Mouse (Mus musculus): Measurements from ENCODE around the gene Bcl2. TPM values are rescaled to one million over a fixed set of nuclear protein-coding genes. Genes with fewer than 3 reads are reported as not detected.

Bcl2 gene
- polyA plus RNA-seq, 1 experiment from 2014 or later: 18.4 TPM

DNA sequence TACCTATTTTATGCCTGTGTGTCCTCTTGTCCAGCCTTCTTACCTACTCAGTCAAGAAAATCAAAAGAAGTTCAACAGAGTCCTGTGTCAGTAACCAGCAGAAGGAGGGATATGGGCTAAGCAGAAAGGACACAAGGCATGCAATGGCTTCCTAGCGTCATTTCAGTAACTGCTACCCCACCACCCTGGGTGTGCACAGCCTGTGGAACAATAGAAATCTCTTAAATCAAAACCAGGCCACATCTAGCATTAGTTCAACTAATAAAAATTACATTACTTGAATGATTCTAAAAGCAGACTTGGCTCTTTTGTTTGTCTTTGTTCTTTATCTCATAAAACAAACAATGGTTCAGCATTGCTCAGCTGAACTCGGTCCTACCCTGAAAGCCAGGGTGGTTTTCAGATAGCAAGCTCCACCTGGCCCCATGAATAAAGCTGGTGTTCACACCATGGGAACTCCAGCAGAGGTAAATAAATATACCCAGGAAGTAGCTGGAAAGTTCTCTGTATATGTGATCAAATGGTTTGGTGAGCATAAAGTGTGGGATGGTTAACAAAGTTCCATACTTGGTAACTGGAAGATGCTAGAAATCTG lies 122.8 kb downstream of the Bcl2 start:
- no peak for ATAC-seq (ENCODE audit: low FRiP score, low read depth)
- WGBS: 38% methylated on average over 2 of the region's 2 CpGs

DNA sequence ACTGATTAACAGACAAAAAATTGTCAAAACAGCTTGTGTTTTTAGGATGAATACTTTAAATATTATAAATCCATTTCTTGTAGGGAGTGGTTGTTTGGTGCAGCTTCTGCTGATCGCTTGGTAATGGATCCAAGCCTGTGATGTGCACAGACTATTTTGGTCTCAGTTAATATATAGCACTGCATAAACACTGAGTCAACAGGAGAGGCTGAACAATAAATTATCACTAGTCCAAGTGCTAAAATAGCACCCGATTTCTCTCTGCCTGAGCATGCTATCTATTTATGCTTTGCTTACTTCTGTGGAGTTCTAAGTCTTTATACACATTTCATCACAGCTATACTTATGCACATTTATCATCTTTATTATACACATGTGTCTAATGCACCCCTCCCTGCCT lies 124.9 kb downstream of the Bcl2 start:
- 73% methylated on average over 2 of the region's 2 CpGs for WGBS
- H3K36me3 ChIP-seq: no peaks in the 10 kb centered on the region
- 0 out of 2 replicates have a peak, but pooled peaks cover 2% of the 10 kb centered on the region for H3K4me1 ChIP-seq (replicated peaks)
- no peak overlapping the region for H3K9ac ChIP-seq
- H3K4me3 ChIP-seq: no peak overlapping the region
- H3K27me3 ChIP-seq: no peaks in the 10 kb centered on the region
- ATAC-seq (ENCODE audit: low FRiP score, low read depth): no peak
- no peak overlapping the region for H3K27ac ChIP-seq (replicated peaks)
- H3K9me3 ChIP-seq: no peaks in the 10 kb centered on the region
- no peak overlapping the region for H3K4me2 ChIP-seq

More for the DNA sequence above, 122.8 kb downstream of the Bcl2 start:
- H3K4me1 ChIP-seq (replicated peaks): no peaks in the 10 kb centered on the region
- H3K9ac ChIP-seq: no peak overlapping the region
- H3K36me3 ChIP-seq: no peaks in the 10 kb centered on the region
- H3K4me2 ChIP-seq: no peak overlapping the region
- no peak overlapping the region for H3K4me3 ChIP-seq
- H3K9me3 ChIP-seq: no peaks in the 10 kb centered on the region
- no peak overlapping the region for H3K27ac ChIP-seq (replicated peaks)
- H3K27me3 ChIP-seq: no peaks in the 10 kb centered on the region

DNA sequence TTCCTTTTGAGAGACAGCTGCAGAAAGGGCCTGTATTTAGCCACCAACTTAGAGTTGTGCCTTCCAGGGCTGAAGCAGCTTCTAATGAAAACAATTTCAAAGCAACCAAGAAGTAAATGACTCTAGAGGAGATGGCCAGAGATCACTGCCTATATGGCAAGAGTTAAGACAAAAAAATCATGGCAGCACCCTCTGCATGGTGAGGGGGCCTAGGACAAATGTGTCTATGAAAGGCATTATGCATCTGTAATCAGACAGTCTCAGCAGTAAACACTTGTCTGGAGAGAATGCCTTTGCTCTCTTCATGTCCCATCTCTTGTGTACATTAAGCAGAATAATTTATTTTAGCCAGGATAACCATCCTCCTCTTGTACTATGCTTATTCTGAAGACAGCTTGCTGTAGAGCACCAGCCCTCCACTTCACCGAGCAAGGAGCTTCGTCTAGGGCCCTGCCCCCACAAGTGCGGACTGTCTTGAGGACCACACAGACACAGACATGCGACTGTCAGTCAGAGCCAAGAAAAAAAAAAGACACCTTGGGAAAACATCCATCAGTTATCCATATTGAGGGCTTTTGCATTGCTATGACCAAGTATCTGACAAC lies 126.1 kb downstream of the Bcl2 start:
- H3K9ac ChIP-seq: no peak overlapping the region
- H3K27me3 ChIP-seq: no peaks in the 10 kb centered on the region
- no peak for ATAC-seq (ENCODE audit: low FRiP score, low read depth)
- H3K27ac ChIP-seq (replicated peaks): no peak overlapping the region
- H3K4me2 ChIP-seq: no peak overlapping the region
- no peaks in the 10 kb centered on the region for H3K36me3 ChIP-seq
- WGBS: 91% methylated on average over 4 of the region's 4 CpGs
- H3K9me3 ChIP-seq: no peaks in the 10 kb centered on the region
- H3K4me1 ChIP-seq (replicated peaks): 0 out of 2 replicates have a peak, but pooled peaks cover 12% of the 10 kb centered on the region
- H3K4me3 ChIP-seq: no peak overlapping the region

DNA sequence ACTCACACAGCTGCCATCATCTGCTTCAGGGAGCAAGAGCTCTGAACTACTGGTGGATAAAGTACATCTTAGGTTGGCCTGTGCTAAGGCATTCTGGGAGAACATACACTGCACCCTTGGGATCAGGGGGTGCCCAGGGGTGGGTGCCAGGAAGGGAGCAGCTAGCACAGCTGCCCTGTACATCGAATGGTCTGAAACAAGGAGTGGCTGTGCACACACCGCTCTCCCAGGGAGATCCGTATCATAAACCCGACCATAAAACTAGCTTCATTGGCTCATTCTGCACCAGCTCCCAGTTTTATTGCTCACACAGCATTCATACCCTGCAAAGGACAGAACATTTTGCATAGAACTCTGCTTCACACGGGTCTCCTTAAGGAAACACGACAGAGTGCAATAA lies 127.3 kb downstream of the Bcl2 start:
- Histone ChIP-seq H3K36me3 (no peaks in the 10 kb centered on the region), H3K4me3 (no peak overlapping the region), H3K27ac (replicated peaks) (no peak overlapping the region), H3K27me3 (no peaks in the 10 kb centered on the region), H3K9me3 (no peaks in the 10 kb centered on the region), H3K4me2 (no peak overlapping the region), H3K4me1 (replicated peaks) (0 out of 2 replicates have a peak, but pooled peaks cover 15% of the 10 kb centered on the region), H3K9ac (no peak overlapping the region)
- ATAC-seq (ENCODE audit: low FRiP score, low read depth): no peak
- WGBS: 82% methylated on average over 6 of the region's 6 CpGs

DNA sequence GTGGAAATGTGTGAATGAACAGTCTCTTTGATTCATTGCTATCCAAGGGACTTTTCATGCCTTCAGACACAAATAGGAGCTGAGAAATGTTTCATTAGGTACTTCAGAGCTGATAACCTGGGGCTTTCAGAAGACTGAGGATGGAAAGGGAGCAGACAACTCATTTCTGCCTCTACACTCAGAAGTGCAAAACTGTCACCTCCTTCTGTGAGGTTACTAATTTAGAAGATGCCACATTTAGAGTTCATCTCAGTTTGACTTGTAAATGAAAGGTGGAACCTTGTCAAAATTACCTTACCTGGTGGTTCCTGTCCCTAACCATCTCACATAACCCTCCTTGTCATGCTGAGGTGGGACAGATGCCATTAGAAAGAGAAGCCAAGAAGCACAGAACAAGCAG lies 128.7 kb downstream of the Bcl2 start:
- Histone ChIP-seq H3K9me3 (no peaks in the 10 kb centered on the region), H3K27ac (replicated peaks) (peak overlapping the region; percentile 73), H3K4me1 (replicated peaks) (0 out of 2 replicates have a peak, but pooled peaks cover 15% of the 10 kb centered on the region), H3K9ac (no peak overlapping the region), H3K36me3 (no peaks in the 10 kb centered on the region), H3K27me3 (no peaks in the 10 kb centered on the region), H3K4me2 (no peak overlapping the region), H3K4me3 (no peak overlapping the region)
- ATAC-seq (ENCODE audit: low FRiP score, low read depth): no peak

DNA sequence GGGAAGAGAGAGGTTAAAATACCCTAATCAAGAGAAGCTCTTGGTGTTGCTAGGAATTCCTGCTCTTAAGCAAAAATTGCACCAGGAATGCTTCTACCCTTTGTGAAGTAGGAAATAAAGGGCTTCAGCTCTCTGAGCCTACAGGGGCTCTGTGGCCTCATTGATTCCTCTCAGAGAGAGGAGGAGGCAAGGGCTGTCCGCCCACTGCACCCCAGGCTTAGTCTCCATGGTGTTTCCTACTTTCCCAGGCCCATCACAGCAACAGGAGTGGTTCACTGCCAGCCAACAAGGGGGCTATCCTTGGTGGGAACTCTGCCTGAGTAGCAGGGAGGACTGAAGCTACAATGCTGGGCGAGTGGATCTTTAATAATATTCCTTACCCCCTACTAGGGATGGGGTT lies 129.2 kb downstream of the Bcl2 start:
- H3K27me3 ChIP-seq: no peaks in the 10 kb centered on the region
- H3K36me3 ChIP-seq: no peaks in the 10 kb centered on the region
- H3K4me3 ChIP-seq: no peak overlapping the region
- peak; percentile 88 for ATAC-seq (ENCODE audit: low FRiP score, low read depth)
- 61% methylated on average over 2 of the region's 2 CpGs for WGBS
- no peak overlapping the region for H3K9ac ChIP-seq
- H3K4me2 ChIP-seq: no peak overlapping the region
- H3K9me3 ChIP-seq: no peaks in the 10 kb centered on the region
- H3K4me1 ChIP-seq (replicated peaks): 0 out of 2 replicates have a peak, but pooled peaks cover 15% of the 10 kb centered on the region
- H3K27ac ChIP-seq (replicated peaks): peak overlapping the region; percentile 73

DNA sequence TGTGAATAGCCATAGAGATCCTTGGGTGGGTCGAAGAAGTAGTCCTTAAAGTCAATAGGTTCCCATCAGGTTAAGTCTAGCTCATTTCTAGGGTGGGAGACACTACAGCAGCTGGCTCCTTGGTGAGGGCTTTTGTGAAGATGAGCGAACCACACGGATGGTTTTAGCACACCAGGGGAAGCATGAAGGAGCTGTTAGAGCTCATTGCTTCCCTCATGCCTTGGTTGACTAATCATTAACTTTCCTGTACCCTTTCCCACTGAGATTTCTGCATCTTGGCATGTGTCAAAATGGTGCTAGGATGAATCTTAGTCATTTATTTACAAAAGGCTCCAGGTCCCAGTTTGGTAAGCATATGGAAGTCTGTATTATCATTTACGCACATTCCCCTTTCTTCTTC lies 129.8 kb downstream of the Bcl2 start:
- Histone ChIP-seq H3K4me1 (replicated peaks) (0 out of 2 replicates have a peak, but pooled peaks cover 15% of the 10 kb centered on the region), H3K4me3 (no peak overlapping the region), H3K27me3 (no peaks in the 10 kb centered on the region), H3K27ac (replicated peaks) (peak overlapping the region; percentile 35), H3K9me3 (no peaks in the 10 kb centered on the region), H3K4me2 (no peak overlapping the region), H3K36me3 (no peaks in the 10 kb centered on the region), H3K9ac (no peak overlapping the region)
- no peak for ATAC-seq (ENCODE audit: low FRiP score, low read depth)
- 61% methylated on average over 4 of the region's 4 CpGs for WGBS

DNA sequence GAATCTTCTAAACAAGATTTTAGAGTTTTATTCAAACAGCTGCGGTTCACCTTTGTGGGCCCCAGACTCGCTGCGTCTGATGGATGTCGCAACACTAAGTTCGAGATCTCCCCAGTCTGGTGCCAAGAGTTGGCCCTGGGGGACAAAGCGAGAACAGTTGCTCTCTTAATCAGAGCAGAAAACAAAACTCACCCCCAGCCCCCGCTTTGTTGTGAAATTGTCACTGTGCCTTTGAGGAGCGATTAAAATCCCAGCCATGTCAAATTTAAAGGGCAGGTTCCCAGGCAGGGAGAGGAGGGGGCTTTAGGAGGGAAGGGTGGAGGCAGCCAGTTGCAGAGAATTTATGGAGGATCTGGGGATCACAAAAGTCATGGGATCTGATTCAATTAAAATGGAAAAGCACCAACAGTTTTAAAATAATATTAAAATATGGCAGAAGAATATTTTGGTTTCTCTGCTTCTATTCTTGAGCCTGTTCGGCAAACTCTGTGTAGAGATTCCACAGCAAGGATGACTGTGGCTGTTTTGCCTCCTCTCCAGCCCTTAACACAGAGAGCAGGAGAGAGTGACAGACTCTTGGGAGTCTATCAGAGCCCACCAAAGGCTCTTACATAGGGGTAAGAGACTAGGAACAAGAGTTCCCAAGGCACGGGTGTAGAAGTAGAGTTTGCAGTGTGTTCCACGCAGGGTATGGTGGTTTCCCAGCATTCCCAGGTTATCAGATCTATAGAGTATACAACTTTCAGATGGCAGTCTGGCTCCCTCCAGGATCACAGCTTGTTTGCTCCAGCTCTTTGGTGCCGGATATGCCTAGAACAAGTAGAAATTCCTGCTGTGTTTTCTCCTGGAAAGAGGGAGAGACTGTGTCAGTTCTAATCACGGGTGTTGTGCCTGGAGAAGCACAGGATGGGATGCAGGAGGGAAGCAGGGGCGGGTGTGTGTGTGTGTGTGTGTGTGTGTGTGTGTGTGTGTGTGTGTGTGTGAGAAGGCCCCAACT lies 130.5 kb downstream of the Bcl2 start:
- Histone ChIP-seq H3K27me3 (no peaks in the 10 kb centered on the region), H3K4me3 (no peak overlapping the region), H3K9ac (no peak overlapping the region), H3K27ac (replicated peaks) (peak overlapping the region; percentile 35), H3K9me3 (no peaks in the 10 kb centered on the region), H3K4me2 (no peak overlapping the region), H3K36me3 (no peaks in the 10 kb centered on the region), H3K4me1 (replicated peaks) (0 out of 2 replicates have a peak, but pooled peaks cover 15% of the 10 kb centered on the region)
- ATAC-seq (ENCODE audit: low FRiP score, low read depth): 0 out of 2 replicates have a peak, but pooled peaks have one; percentile 35
- 41% methylated on average over 14 of the region's 14 CpGs for WGBS

DNA sequence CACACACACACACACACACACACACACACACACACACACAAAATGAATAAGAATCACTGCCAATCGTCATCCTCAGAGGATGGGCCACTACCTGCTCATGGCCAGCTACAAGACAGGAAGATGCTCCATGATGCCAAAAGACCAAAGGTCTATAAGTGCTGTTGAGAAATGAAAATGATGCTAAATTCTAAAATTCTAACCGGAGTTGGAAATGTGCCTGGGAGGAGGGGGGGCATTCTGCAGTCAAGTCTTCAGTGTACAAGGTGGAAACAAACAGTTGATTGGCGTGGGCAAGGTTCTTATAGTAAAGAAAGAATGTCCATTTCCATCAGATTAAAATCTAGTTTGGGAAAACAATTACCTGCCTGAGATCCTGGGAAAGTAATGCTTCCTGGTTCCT lies 131.3 kb downstream of the Bcl2 start:
- Histone ChIP-seq H3K27ac (replicated peaks) (0 out of 2 replicates have a peak overlapping the region, but pooled peaks have one; percentile 16), H3K4me1 (replicated peaks) (0 out of 2 replicates have a peak, but pooled peaks cover 15% of the 10 kb centered on the region), H3K4me2 (no peak overlapping the region), H3K4me3 (no peak overlapping the region), H3K27me3 (no peaks in the 10 kb centered on the region), H3K36me3 (no peaks in the 10 kb centered on the region), H3K9ac (no peak overlapping the region), H3K9me3 (no peaks in the 10 kb centered on the region)
- ATAC-seq (ENCODE audit: low FRiP score, low read depth): no peak
- WGBS: 70% methylated on average over 3 of the region's 3 CpGs

DNA sequence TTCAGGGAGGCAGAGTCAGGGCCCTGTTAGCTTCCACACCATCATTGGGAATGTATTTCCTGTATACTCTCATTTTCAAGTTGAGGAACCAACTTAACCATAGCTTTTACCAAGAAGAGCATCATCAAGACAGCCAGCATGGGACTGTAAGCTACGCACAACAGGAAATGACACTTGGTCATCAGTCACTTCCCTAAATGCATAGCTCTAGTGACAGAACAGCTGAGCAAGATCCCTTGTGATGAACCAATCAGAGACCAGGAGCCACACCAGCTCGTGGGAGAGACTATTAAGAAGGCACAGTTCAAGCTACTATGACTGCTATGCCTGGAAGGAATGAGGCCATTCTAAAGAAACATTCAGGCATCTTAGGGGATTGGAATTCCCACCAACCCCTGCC lies 132.3 kb downstream of the Bcl2 start:
- WGBS: 61% methylated on average over 2 of the region's 2 CpGs
- Histone ChIP-seq H3K27me3 (no peaks in the 10 kb centered on the region), H3K4me1 (replicated peaks) (0 out of 2 replicates have a peak, but pooled peaks cover 15% of the 10 kb centered on the region), H3K4me2 (no peak overlapping the region), H3K4me3 (no peak overlapping the region), H3K27ac (replicated peaks) (no peak overlapping the region), H3K9me3 (no peaks in the 10 kb centered on the region), H3K9ac (no peak overlapping the region), H3K36me3 (no peaks in the 10 kb centered on the region)
- ATAC-seq (ENCODE audit: low FRiP score, low read depth): no peak

DNA sequence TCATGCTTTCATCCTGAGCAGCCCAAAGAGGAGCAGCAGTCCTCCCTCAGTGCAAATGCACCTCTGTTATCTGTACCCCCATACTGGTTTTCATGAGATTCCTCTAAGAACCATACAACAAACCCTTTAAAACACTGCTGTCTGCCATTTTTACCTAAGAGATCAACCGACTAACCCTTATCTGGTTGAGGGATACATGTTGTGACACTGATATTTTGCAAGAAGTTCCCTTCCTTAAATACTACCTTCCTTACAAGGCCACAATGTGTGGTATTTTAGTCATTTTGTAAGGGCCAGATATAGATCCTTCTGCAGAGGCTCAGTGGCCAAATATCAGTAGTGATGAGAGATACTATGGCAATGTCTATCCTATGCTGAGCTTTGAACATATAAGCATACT lies 134.3 kb downstream of the Bcl2 start:
- no peak for ATAC-seq (ENCODE audit: low FRiP score, low read depth)
- H3K4me1 ChIP-seq (replicated peaks): 0 out of 2 replicates have a peak, but pooled peaks cover 15% of the 10 kb centered on the region
- no peak overlapping the region for H3K4me3 ChIP-seq
- H3K27ac ChIP-seq (replicated peaks): no peak overlapping the region
- H3K9ac ChIP-seq: no peak overlapping the region
- H3K36me3 ChIP-seq: no peaks in the 10 kb centered on the region
- no peaks in the 10 kb centered on the region for H3K27me3 ChIP-seq
- no peak overlapping the region for H3K4me2 ChIP-seq
- H3K9me3 ChIP-seq: no peaks in the 10 kb centered on the region
- WGBS: 94% methylated on average over 1 of the region's 1 CpGs

DNA sequence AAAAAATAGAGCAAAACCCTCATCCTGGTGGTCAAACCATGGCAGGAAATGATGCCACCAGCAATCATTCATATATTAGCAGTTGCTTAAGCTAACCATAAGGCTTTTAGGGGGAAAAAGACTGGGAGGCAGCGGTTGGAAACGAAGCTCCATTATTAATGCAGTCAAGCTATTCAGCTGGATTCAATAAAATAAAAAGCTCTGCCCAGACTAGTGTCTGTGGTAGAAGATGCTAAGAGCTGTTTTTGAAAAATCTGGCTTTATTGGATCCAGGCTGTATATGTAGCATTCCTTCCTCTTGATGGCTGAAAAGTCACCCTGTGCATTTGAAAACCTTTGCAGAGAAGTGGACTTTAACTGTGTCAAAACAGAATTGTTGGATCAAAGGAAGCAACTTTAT lies 141.6 kb downstream of the Bcl2 start:
- WGBS: 69% methylated on average over 2 of the region's 2 CpGs
- H3K4me3 ChIP-seq: no peak overlapping the region

More for the DNA sequence above, 141.6 kb downstream of the Bcl2 start:
- Histone ChIP-seq H3K9me3 (no peaks in the 10 kb centered on the region), H3K27me3 (no peaks in the 10 kb centered on the region), H3K27ac (replicated peaks) (no peak overlapping the region), H3K9ac (no peak overlapping the region), H3K4me2 (no peak overlapping the region), H3K4me1 (replicated peaks) (no peaks in the 10 kb centered on the region), H3K36me3 (no peaks in the 10 kb centered on the region)
- ATAC-seq (ENCODE audit: low FRiP score, low read depth): no peak

Data from hindbrain, embryonic 15.5 days (tissue).